Mouse (Mus musculus) gastrocnemius, postnatal 4 days (tissue): ENCODE measurements around the gene Slc1a2. TPM values are rescaled to one million over a fixed set of nuclear protein-coding genes. Genes with fewer than 3 reads are reported as not detected.
A peak's percentile ranks its signal among the peaks of the same experiment; 100 is the strongest.

Experiments used
- DNase-seq, 2 experiments: peaks; one replicate each; pipeline ENCODE4 v3.0.0; 2021 to 2022; ENCODE audit warnings: low spot score in 2 of 2, mixed read lengths in 2 of 2
- total RNA-seq, 2 experiments: library from RNA; stranded (reverse); gene quantifications; 2 replicates each; pipeline ENCODE4 v1.2.3; 2021

The Slc1a2 gene
- total RNA-seq, 2 experiments from 2014 or later: 1.2 to 1.3 TPM

- DNase-seq: no peak
Measured at GRCm38 (mm10) chr2:102712678-102713628, 54.5 kb downstream of the Slc1a2 start.

GRCm38 (mm10) chr2:102714320-102714719 lies 55.9 kb downstream of the Slc1a2 start:
- no peak for DNase-seq

GRCm38 (mm10) chr2:102715754-102716153 lies 57.3 kb downstream of the Slc1a2 start:
- DNase-seq: no peak

GRCm38 (mm10) chr2:102721859-102722258 lies 63.4 kb downstream of the Slc1a2 start:
- no peak for DNase-seq

- DNase-seq: no peak
Measured at GRCm38 (mm10) chr2:102725054-102725453, 66.6 kb downstream of the Slc1a2 start.

GRCm38 (mm10) chr2:102730386-102730785 lies 71.9 kb downstream of the Slc1a2 start:
- DNase-seq: no peak

- DNase-seq: no peak
Measured at GRCm38 (mm10) chr2:102730788-102731187, 72.3 kb downstream of the Slc1a2 start.

GRCm38 (mm10) chr2:102733128-102733527 lies 74.7 kb downstream of the Slc1a2 start:
- DNase-seq: no peak

- no peak for DNase-seq
Measured at GRCm38 (mm10) chr2:102734055-102734454, 75.6 kb downstream of the Slc1a2 start.

GRCm38 (mm10) chr2:102735031-102735430 lies 76.6 kb downstream of the Slc1a2 start:
- no peak for DNase-seq

GRCm38 (mm10) chr2:102735811-102736210 lies 77.4 kb downstream of the Slc1a2 start:
- DNase-seq: no peak

- DNase-seq: no peak
Measured at GRCm38 (mm10) chr2:102736490-102736889, 78.0 kb downstream of the Slc1a2 start.

GRCm38 (mm10) chr2:102738852-102739251 lies 80.4 kb downstream of the Slc1a2 start:
- DNase-seq: no peak

- no peak for DNase-seq
Measured at GRCm38 (mm10) chr2:102742685-102743084, 84.2 kb downstream of the Slc1a2 start.

- DNase-seq: peak in 1 of 2 experiments; percentile 40
Measured at GRCm38 (mm10) chr2:102743918-102744696, 85.6 kb downstream of the Slc1a2 start.

GRCm38 (mm10) chr2:102745259-102745906 lies 86.9 kb downstream of the Slc1a2 start:
- no peak for DNase-seq

GRCm38 (mm10) chr2:102747758-102748157 lies 89.3 kb downstream of the Slc1a2 start:
- DNase-seq: no peak

GRCm38 (mm10) chr2:102749926-102750325 lies 91.5 kb downstream of the Slc1a2 start:
- no peak for DNase-seq

- DNase-seq: no peak
Measured at GRCm38 (mm10) chr2:102751846-102752245, 93.4 kb downstream of the Slc1a2 start.

- DNase-seq: no peak
Measured at GRCm38 (mm10) chr2:102757241-102757860, 98.9 kb downstream of the Slc1a2 start.

GRCm38 (mm10) chr2:102759479-102759878 lies 101.0 kb downstream of the Slc1a2 start:
- no peak for DNase-seq
